Mouse (Mus musculus): ENCODE data around the gene Nox3. TPM values are rescaled to one million over a fixed set of nuclear protein-coding genes. Genes with fewer than 3 reads are reported as not detected.

The Nox3 gene
- total RNA-seq (2022) = not detected

- DNase-seq (ENCODE audit: low spot score in 2 of 2) = no peak
Observed at GRCm38 (mm10) chr17:3696161-3696560, at the start of gene Nox3. Nox3 (minus strand) TSS chr17:3696261.

DNA sequence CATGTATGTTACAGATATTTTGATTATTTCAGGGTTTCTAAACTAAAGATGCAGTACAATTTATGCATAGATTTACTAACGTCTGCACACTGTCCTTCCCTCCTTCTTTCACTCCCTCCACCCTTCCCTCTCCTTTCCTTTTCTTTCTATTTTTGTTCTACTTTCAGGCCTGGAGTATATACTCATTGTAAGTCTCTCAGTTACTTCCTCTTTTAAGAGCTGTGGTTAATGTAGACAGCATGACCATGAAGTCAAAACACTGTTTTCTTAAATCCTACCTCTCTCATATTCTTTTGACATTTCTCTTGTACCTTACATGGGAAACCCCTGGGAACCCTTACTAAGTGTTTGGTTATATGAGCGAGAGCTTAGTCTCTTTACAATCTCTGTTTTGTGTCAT is 48.3 kb upstream of the Nox3 start:
- DNase-seq (ENCODE audit: low spot score in 2 of 2) = no peak

DNA sequence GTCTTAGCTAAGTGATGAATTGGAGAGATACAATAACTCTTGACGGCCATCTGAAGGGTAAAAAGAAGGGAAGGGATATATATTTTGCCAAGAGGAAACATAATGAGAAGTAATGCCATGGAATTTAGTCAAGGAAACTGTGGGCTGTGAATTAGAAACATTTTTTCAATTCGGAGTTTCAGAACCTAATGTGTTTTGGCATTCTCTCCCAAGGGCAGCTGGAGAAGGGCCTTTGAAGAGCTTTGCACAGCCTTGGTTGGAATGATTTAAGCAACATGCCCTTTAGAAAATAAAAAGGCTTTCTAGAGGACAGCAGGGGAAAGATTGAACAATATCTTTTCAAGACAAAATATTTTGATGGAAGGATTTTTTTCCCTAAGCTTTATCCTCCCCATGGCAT is 40.9 kb upstream of the Nox3 start:
- DNase-seq (ENCODE audit: low spot score in 2 of 2) = no peak

GRCm38 (mm10) chr17:3734286-3734685 is 38.2 kb upstream of the Nox3 start:
- DNase-seq (ENCODE audit: low spot score in 2 of 2) = no peak

- no peak for DNase-seq (ENCODE audit: low spot score in 2 of 2)
Observed at GRCm38 (mm10) chr17:3705350-3705930, 9.4 kb upstream of the Nox3 start.

DNA sequence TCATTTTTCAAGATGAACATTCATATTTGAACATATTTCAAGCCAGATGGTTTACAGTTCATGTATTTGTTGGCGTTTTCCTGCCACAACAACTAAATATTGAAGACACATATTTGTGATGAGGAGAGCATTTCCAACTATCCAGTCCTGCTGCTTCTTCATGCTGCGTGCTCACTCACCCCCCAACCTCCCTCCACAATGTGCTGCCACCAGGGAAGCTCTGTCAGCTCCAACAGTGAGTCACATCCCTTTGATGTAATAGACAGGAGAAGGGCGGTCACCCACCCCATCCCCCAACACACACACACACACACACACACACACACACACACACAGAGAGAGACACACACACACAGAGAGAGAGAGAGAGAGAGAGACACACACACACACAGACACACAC is 6.3 kb upstream of the Nox3 start:
- no peak for DNase-seq (ENCODE audit: low spot score in 2 of 2)

- DNase-seq (ENCODE audit: low spot score in 2 of 2) = no peak
Observed at GRCm38 (mm10) chr17:3692817-3693216, 3.2 kb downstream of the Nox3 start.

- DNase-seq (ENCODE audit: low spot score in 2 of 2) = no peak
Observed at GRCm38 (mm10) chr17:3690499-3691258, 5.4 kb downstream of the Nox3 start.

DNA sequence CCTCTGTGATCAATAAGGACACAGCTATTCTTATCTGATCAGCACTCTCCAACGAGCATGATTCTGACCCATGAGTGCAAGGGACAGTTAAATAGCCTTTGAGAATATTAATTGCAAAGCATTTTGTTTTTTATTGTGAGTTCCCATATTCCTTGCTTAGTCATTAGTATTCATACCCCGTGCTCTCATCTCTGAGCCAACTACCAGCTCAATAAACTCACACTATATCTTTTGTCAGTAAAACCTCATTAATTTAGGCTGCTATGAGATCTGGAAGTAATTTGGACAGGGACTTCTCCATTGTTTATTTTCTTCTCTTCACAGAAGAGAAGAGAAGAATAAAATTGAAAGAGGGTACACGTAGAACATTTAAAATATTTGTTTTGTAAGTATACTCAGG is 12.4 kb downstream of the Nox3 start:
- no peak for DNase-seq (ENCODE audit: low spot score in 2 of 2)

DNA sequence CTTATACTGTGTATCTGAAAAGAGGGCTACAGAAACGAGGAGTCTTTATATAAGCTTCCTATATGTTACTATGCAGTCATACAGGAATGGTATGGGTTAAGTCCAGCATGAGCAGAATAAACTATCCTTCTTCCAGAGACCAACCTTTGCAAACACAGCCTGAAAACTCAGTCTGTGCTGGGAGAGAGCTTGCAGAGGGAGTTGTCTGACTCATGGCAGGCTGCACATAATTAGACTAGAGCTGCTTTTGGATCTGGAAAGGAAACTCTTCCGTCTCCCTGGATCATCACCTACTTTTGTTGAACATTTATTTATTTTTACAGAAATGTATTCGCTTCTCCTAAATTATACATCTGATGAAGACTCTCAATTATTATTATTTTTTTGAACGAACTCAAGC is 26.8 kb downstream of the Nox3 start:
- no peak for DNase-seq (ENCODE audit: low spot score in 2 of 2)

DNA sequence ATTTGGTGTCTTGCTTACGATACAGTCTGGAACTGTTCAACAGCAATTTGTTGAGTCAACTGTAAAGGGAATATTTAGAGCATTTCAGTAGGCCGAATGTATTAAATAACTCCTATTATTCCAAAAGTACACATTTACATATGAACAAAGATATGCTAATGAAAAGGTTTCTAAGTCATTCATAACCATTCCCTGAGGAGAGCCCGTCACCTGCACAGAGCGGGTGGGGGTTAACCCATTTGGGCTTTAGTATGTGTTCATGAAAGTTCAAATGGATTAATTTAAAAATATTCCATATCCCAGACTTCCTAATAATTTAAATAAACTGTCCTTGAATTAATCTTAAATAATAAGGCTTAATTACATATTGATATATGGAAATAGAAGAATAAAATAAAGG is 28.8 kb downstream of the Nox3 start:
- no peak for DNase-seq (ENCODE audit: low spot score in 2 of 2)

DNA sequence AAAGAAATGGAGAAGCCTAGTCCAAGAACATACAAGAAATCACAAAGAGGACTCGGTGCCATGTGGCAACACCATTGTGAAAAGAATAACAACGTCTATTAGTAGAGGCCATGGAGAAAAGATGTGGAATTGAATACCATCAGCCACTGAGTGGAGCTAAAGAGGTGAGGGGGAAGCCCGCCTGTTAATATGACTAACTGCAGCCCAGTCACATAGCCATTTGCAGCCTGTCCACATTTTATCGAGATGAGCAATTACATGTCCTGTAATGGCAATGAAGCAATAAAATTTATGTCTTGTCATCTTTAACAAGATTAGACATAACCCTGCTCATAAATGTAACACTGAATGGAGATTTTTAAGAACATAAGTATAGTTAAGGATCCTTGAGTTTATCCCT is 30.7 kb downstream of the Nox3 start:
- no peak for DNase-seq (ENCODE audit: low spot score in 2 of 2)

- DNase-seq (ENCODE audit: low spot score in 2 of 2) = no peak
Observed at GRCm38 (mm10) chr17:3659497-3659896, 36.6 kb downstream of the Nox3 start.

DNA sequence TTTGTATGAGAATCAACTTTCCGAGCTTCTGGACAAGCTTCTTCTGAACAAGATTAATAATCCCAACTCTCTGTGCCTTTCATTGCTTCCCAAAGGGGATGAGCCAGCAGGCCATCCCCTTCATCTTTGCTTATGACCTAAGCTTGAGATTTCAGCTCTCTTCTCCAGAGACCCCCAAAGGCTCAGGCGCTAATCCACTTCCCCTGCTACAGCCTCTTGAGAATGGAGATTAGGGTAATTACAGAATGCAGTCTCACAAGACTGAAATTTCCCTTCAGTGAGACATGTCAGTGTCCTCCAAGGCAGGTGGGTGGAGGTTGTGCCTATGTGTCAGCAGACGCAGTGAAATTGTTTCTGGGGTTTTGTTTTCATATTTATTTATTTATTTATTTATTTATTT is 45.7 kb downstream of the Nox3 start:
- DNase-seq (ENCODE audit: low spot score in 2 of 2) = no peak

DNA sequence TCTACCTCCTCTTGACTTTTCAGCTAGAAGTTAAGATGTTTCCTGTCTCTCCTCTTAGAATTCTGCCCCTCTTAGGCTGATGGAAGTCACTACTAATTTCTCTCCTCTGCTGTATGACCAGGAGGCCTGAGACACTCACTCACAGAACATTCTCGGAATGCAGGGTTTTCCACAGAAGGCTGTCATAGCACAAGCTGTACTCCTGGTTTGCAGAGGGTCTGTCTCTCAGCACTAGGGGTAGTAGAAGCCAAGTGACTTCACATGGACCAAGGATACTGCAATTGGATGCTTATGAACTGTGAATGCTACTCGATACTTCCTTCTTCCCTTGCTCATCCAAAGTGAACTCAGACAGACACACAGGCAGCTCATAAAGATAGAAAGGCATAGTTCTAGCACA is 52.5 kb downstream of the Nox3 start:
- no peak for DNase-seq (ENCODE audit: low spot score in 2 of 2)

DNA sequence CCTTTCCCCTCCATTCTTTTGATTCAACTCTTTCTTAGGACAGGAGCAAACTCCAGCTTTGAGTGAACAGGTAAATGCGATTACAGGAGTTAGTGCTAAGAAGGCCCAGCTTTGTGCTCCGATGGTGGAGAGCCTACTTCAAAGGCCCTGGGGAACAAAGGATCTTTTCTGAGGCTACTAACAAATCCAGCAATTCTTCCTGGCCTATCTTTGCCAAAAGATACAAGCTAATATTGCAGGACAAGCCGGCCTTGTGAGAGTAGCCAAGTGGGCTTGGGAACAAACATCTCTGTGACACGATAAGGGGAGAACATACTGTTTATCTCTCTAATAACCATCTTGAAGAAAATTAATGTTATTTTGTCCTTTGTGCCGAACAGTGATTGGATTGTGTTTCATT is 54.6 kb downstream of the Nox3 start:
- DNase-seq (ENCODE audit: low spot score in 2 of 2) = no peak

- DNase-seq (ENCODE audit: low spot score in 2 of 2) = no peak
Observed at GRCm38 (mm10) chr17:3638757-3639156, 57.3 kb downstream of the Nox3 start.

DNA sequence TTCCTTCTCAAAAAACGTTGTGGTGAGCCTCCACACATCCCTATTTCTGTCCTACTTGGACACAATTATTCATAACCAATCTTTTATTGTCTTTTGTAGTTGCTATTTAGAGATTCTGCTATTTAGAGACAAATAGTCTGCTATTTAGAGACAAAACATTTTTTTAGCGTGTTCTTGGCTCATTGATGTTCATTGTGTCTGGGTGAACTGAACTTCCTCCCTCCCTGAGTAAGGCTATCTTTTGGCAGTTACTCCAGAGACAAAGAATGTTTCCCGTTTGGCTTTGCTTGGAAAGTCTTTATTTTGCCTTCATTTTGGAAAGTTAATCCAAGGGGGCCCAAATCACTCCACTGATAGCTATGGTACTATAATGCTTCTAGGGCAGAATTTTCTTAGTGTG is 63.6 kb downstream of the Nox3 start:
- DNase-seq (ENCODE audit: low spot score in 2 of 2) = no peak

DNA sequence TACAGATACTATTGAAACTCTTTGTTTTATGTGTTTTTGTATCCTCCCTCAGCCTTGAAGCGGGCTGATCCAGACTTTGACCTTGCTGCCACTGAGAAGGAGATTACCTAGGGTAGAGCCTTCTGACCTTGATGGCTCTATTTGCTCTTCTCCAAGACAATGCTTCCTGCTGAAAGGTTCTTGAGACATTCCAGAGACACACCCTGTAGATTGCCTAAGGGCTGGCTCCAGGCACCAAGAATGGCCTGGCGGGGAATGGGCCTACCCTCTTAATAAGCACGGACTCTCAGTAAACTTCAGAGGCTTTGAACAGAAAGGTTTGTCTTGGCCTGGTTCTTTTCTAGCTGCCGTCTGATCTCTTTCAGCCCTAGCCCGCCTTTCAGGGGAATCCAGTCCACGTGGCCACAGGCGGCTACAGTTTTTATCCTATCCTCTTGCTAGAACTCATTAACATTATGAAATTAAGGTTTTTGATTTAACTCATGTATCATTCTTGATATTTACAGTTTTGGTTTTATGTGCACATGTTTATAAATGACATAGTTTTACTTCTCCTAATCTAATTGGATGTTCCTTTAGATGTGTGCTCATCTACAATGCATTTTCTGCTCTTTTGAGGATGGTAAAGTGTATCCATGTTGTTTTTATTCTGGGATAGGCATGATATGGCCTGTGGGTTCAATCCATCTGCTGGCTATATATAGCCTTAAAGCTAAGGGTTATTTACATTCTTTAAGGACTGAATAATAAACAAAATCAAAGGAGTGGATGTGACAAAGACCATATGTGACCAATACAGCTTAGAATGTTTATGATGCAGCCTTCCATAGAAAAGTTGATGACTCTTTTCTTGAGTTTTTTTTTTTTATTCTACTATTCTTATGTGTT is 79.5 kb downstream of the Nox3 start:
- no peak for DNase-seq (ENCODE audit: low spot score in 2 of 2)

DNA sequence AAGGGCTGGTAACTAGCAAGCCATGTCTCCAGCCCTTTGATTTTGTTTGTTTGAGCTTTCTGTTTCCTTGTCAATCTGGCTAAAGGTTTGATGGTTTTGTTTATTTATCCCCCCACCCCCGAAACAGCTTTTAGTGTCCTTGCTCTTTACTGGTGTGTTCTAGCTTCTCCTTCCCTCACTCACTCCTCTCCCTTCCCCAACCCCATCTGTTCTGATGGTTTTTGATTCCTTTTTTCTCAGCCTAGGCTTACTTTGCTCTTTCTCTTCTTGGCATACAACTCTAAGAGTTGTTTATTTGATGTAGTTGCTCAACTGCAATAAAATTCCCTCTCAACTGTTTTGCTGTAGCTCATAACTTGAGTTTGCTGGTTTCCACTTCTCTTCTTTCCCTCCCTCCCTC is 80.5 kb downstream of the Nox3 start:
- no peak for DNase-seq (ENCODE audit: low spot score in 2 of 2)

DNA sequence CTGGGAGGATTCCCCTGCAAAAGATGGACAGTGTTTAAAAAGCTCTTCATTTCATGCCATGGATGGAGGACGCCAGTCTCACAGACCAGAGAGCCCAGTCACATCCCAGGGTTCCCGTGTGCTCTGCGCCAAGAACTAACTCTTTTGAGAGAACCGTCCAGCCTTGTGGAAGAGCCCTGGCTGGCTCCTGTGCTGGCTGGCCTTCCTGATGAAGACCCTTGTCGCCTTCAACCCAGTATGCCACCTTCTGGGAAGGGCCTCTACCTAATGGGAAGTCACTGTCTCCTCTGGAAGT is 84.3 kb downstream of the Nox3 start:
- DNase-seq (ENCODE audit: low spot score in 2 of 2) = no peak

DNA sequence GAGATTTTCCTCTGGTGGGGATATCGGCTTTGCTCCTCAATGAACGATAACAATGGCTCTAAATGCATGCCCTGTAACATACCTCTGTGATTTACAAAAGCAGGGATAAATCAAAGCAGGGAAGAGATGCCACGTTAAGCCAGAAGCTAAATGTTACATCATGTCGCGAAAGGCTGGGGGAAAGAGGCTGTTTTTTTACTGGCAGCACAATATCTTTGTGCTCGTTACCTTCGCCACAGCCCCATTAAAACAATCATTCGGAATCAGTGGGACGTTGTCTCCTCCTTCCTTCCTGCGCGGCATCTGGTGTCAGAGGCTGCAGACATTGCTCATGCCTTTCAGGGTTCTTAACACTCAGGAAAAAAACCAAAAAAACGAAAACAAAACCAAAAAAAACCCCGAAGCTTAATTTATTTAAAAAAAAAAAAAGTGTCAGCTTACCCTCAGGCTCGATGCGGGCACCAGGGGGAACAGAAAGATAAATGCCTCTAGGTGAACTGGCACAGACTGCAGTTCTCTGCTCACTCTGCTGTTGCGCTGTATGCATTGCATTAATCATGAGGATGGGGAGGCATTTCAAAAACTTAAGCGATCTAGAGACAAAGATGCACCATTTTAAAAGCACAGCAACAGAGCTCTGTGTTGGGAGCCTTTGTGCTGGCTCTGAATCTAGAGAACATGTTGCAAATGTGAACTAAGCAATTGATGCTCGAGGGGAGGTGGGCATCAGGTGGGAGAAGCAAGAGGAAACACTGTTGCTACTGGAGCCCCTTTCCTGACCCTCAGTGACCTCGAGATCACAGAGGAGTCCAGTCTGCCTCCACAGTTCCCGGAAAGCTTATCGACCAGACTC is 84.9 kb downstream of the Nox3 start:
- DNase-seq (ENCODE audit: low spot score in 2 of 2) = no peak

All from gastrocnemius, adult 8-10 months (tissue).